Mouse (Mus musculus) skeletal muscle tissue, adult 2 months (tissue): ENCODE results near the gene Sel1l.

ENCODE experiments used
- DNase-seq: peaks from one replicate; pipeline ENCODE4 v3.0.0-alpha.2; 2012; ENCODE audit warnings: low read depth, low spot score

Sel1l gene

GRCm38 (mm10) chr12:91779004-91779365 is 70.0 kb downstream of the Sel1l start:
- DNase-seq = peak; percentile 88

GRCm38 (mm10) chr12:91778211-91779003 is 70.5 kb downstream of the Sel1l start:
- DNase-seq = peak; percentile 49

- no peak for DNase-seq
These were observed 72.6 kb downstream of the Sel1l start for GRCm38 (mm10) chr12:91776342-91776741.

GRCm38 (mm10) chr12:91774811-91775284 is 74.1 kb downstream of the Sel1l start:
- peak; percentile 82 for DNase-seq

- peak; percentile 70 for DNase-seq
These were observed 80.1 kb downstream of the Sel1l start for GRCm38 (mm10) chr12:91768871-91769270.

GRCm38 (mm10) chr12:91768176-91768575 is 80.8 kb downstream of the Sel1l start:
- no peak for DNase-seq

- peak; percentile 71 for DNase-seq
These were observed 82.4 kb downstream of the Sel1l start for GRCm38 (mm10) chr12:91766338-91767107.

GRCm38 (mm10) chr12:91765504-91765903 is 83.5 kb downstream of the Sel1l start:
- no peak for DNase-seq

- no peak for DNase-seq
These were observed 83.9 kb downstream of the Sel1l start for GRCm38 (mm10) chr12:91765054-91765453.

- no peak for DNase-seq
These were observed 84.5 kb downstream of the Sel1l start for GRCm38 (mm10) chr12:91764471-91764870.

GRCm38 (mm10) chr12:91759836-91760235 is 89.1 kb downstream of the Sel1l start:
- DNase-seq = no peak

- no peak for DNase-seq
These were observed 90.9 kb downstream of the Sel1l start for GRCm38 (mm10) chr12:91757854-91758562.

GRCm38 (mm10) chr12:91756562-91757166 is 92.3 kb downstream of the Sel1l start:
- peak; percentile 38 for DNase-seq
